Mouse (Mus musculus): ENCODE results near the gene Gm21663.
"Not testable (repeated sequence)": the region's sequence is repeated elsewhere in the genome, so short reads cannot be mapped to it uniquely, and the experiment has no call there.

Gm21663 gene

GRCm38 (mm10) chr5:25942281-25942680, at the start of gene Gm21663:
Gm21663 (minus strand) TSS chr5:25942381.
- DNase-seq (ENCODE audit: low read depth) = not testable (repeated sequence)

DNA sequence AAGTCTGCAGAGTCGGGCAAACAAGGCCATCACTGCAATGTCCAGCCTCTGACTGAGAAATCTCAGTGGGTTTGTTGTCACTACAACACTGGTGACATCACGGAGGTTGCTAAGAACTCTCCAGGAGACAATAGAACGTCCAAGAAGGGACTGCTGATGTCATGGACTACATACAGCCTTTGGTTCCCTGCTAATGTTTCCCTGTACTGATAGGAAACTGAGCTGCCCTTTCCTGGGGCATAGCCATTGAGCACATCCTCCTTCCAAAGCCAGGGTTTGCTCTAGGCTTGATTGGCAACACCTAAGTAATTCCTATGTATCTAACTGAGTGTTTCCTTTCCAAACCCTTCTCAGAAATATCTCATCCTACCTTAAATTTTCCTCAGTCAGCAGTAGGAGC, 46.4 kb upstream of the Gm21663 start, which contains the start of gene Gm21698:
Gene Gm21698, minus strand, starts transcription at position 101 of the 400 bp plus-strand sequence.
- not testable (repeated sequence) for DNase-seq (ENCODE audit: low read depth)

DNA sequence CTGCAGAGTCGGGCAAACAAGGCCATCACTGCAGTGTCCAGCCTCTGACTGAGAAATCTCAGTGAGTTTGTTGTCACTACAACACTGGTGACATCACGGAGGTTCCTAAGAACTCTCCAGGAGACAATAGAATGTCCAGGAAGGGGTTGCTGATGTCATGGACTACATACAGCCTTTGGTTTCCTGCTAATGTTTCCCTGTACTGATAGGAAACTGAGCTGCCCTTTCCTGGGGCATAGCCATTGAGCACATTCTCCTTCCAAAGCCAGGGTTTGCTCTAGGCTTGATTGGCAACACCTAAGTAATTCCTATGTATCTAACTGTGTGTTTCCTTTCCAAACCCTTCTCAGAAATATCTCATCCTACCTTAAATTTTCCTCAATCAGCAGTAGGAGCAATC, 30.4 kb upstream of the Gm21663 start, which contains the start of gene Gm21680:
Gene Gm21680, minus strand, starts transcription at position 101 of the 400 bp plus-strand sequence.
- DNase-seq (ENCODE audit: low read depth) = not testable (repeated sequence)

DNA sequence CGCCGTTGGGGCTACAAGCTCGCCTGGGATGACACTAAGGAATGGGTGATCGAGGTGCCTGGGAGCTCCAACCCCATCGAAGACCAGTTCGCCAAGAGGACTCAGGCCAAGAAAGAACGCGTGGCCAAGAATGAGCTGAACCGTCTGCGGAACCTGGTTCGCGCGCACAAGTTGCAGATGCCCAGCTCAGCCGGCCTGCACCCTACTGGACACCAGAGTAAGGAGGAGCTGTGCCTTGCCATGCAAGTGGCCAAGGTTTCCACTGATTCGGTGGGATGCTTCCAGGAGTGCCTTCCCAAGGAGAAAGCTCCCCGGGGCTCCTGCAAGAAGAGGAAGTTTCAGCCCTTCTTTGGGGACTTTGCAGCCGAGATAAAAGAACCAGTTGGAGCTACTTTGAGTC, 14.9 kb upstream of the Gm21663 start:
- not testable (repeated sequence) for DNase-seq (ENCODE audit: low read depth)

DNA sequence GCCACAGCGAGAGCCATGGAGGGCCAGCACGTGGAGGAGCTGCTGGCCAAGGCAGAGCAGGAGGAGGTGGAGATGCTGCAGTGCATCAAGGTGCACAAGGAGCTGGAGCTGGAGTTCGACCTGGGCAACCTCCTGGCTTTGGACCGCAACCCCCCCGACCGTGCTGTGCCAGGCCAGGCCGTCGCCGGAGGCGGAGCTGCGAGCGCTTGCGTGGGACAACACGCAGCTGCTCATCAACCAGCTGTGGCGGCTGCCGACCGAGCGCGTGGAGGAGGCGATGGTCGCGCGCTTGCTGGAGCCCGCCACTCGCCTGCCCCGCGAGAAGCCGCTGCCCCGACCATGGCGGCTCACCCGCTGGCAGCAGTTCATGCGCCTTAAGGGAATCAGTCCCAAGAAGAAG, 14.4 kb upstream of the Gm21663 start:
- DNase-seq (ENCODE audit: low read depth) = not testable (repeated sequence)

GRCm38 (mm10) chr5:25954317-25954716, 12.1 kb upstream of the Gm21663 start, which contains the start of gene Gm21671:
Gm21671 (minus strand) TSS chr5:25954417.
- DNase-seq (ENCODE audit: low read depth) = not testable (repeated sequence)

GRCm38 (mm10) chr5:25945391-25945790, 3.2 kb upstream of the Gm21663 start:
- DNase-seq (ENCODE audit: low read depth) = not testable (repeated sequence)

GRCm38 (mm10) chr5:25891321-25891720, 50.9 kb downstream of the Gm21663 start:
- DNase-seq (ENCODE audit: low read depth) = no peak

DNA sequence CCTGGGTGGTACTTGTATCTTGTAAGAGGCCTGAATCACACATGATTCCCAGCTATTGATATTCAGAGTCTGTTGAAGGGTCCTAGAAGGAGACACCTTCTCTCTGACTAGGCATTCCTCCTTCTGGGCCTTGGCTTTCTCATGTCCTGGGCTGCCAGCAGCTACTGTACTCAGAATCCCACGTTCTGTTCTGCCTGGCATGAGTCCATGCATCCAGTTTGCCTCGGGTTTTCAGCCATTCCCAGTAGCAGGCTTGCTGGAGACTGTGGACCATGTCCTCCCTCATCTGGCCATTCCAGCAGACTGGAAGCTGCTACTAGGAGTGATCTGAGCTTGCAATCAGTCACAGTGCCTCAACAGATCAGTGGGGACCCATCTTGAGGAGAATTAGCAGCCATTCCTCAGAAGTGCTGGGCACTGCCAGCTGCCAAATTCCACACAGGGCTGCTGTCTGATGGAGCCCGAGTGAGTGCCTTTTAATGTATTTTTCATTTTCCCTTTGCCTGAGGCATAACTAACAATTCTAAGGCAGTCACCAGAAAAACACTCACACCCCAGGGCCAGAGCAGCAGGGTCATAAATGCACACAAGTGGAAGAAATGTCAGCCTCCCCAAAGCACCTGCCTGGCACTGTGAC, 52.3 kb downstream of the Gm21663 start:
- DNase-seq (ENCODE audit: low read depth) = no peak

- DNase-seq (ENCODE audit: low read depth) = no peak
These were observed 55.5 kb downstream of the Gm21663 start for GRCm38 (mm10) chr5:25886708-25887107.

Data from c-Kit-positive CD71-positive TER-119-negative erythroid progenitor cells, embryonic 14.5 days (primary cell).